Mouse (Mus musculus) thymus, postnatal 10 days (tissue): Measurements from ENCODE around the gene Evpl.

ENCODE experiments used
- DNase-seq, 2 experiments: peaks; one replicate each; pipeline ENCODE4 v3.0.0; 2021; ENCODE audit warnings: low spot score in 2 of 2

The Evpl gene

DNA sequence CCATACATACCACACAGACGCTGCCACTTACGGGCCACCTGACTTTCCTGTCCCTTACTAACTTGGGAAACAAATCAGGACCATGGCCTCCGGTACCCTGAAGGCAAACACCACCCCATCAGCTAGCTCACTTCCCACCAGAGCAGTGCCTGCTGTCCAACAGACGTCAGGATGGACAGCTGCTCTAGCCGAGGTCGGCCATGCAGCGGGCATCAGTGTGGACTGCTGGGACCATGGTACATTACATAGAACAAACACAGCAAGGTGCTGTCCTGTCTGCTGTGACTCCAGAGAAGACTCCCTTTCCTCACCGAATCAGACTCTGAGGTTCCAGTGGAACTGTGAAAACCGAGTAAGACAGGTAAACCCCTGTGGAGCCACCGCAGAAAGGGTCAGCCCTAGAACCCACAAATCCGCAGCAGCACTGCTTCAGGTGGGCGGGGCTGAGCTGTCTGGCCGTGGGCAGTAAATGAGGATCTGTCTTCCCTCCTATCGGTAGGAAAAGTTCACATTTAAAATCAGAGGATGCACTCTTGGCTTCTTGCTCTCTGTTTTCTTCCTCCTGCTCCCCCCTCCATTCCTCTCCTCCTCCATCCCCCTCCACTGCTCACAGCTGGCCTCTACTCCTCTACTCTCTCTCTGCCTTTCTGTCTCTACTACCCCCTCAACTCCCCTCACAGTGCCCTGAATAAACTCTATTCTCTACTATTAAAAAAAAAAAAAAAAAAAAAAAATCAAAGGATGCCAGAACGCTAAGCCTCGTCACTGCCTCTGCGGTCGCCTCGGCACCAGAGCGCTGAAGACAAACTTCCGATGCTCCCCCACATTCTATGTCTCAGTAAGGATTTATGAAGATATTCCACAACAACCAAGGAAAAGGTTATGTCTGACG, 17.5 kb upstream of the Evpl start:
- no peak for DNase-seq

DNA sequence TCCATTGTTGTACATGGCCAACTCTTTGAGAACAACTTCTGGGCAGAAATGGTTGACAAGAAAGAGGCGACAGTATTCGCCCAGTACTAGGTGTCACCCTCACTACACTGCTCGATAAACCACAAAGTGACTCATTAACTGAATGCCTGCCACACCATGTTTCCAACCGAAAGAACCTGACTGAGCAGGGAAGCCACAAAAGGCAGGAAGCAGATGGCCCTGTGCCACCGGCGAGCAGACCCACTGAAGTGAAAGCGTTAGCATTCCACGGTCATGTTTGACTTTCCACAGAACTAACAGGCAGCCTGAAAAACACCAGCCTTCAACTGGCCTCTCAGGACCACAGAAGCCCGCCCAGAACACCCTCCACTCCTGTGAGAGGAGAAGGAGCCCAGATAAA, 16.8 kb upstream of the Evpl start:
- DNase-seq: no peak

DNA sequence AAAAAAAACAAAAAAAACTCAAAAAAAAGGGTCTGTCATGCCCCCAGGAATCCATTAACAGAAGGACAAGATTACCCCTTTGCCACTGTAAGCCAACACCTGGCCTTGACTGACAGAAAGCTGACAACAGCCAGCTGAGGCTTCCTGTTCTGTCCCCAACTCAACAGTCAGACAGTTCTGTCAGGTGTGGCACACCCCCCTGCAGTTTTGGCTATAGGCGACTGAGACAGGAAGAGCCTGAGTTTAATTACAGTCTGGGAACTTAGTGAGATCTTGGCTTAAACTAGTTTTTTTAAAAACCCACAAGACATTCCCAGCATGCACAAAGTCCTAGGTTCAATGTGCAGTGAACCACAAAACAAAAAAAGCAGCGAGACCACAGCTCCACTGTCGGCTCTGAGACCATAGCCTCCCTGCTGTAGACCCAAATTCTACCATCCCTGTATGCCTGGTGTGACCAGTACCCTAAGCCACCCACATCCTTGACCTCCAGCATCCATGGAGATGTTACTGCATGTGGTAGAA, 15.3 kb upstream of the Evpl start:
- DNase-seq: peak; percentile 24 to 30

DNA sequence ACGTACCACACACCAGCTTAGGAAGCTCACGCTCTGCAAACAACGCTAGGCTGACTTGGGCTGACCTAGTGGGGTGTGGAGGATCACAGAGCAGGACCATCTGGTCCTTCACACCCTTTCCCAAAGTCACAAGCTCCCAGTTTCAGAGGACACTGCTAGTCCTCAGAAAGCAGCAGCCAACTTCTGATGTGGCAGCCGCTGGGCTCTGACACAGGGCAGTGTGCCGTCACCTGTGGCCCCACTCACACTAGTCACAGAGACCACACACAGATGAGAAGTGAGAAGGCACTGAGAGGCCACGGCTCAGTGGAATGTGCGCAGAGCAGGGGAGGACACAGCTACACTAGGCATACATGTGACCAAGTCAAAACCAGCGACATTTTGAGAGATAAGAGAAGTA, 13.0 kb upstream of the Evpl start:
- no peak for DNase-seq

DNA sequence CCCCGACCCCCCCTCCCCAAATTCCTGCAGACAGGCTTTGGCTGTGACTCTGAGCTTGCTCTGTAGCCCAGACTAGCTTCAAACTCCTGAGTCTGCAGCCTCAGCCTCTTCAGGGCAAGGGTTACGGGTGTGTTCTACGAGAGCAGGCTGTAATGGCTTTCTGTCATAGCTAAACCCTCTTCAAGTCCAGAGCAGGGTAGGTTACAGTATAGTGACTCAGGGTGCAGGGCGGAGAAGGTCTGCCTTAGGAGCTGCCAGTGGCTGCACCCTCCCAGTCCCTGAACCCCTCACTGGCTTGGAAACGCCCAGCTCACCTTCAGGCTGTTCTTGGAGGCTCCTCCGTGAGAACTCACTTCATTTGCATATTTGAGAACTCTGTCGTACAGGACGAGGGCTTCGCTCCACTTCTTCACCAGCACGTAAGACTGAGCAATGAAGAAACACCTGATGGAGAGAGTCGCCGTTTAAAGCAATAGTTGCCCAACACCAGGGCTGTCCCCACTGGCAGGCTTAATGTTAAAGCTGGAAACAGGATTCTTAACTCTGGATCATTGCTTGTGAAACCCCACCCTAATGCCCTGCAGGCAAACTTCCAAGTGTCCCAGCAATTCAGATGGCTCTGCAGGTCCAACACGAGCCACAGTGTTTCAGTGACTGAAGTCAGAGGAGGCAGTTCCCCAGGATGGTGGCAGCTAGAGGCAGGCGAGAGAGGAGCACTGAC, 9.8 kb upstream of the Evpl start:
- no peak for DNase-seq

DNA sequence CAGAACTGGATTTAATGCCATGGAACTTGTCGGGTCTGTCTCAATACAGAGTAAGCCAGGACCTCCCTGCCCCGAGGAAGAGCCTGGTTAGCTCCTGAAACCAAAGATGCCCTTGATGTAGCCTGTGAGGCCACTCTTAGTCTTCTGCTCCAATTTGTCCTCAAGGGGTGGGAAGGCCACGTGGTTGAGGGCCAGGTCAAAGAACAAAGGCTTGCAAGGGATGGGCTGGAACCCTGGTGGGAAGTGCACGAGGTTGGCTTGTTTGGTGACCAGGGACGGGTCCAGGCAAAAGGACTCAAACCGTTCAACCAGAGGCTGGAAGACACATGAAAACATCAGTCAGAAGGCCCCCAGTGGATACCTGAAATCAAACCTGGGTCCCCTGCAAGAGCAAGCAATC, 7.7 kb upstream of the Evpl start:
- DNase-seq: no peak

DNA sequence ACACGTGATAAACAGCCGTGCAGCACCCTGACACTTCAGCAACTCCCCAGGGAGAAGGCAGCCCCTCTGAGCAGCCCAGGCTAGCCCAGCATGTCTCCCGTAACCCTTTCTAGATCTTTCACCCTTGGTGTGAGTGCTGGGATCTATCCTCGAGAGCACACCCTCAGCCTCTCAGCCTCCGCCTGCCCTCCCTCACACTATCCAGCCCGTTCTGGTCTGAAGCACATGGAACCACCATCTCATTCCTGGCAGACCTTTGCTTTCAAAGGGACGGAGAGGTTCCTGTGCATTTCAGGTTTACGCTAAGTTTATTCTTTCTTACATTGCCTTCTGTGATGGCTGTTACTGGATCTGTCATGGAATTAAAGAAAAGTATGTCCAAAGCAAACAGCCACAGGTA, 6.7 kb upstream of the Evpl start:
- no peak for DNase-seq

DNA sequence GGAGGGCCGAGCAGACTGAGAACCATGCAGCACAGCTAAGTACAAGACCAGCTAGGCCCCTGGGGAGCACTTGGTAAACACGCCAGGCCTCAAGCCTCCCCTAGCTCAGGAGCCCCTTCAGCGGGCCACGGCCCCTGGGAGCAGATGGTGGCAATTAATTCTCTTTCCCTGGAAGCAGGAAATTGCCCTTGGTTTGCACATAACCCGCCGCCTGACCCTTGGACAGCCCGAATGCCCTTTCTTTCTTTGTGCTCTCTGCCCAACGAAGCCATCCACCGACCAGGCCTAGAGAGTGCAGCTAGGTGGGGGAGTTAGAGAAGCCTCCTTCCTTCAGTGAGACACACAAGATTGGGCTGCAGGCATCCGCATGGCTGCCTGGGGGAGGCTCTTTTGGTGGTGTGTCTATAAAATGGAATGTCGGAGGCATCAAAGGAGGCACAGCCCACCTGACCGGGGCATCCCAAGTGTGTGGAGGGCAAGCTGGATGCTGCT, 3.9 kb upstream of the Evpl start:
- no peak for DNase-seq

DNA sequence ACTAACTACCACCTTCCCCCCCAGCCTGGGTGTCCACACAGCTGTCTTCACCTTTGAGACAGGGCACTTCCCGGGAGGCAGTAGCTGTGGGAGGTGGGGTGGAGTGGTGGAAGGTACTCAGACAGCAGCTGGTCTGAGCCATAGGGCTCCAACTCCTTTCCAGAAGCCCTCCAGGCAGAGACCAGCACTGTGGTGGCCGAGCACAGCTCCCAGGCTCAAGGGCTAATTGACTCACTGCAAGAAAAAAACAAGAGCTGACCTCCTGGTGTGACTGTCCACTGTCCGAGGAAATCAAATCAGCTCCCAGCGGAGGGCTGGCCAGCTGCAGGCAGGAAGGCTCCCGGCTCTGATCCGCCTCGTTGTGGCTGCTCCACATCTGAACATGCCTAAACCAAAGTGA, 1.9 kb upstream of the Evpl start:
- DNase-seq: no peak

DNA sequence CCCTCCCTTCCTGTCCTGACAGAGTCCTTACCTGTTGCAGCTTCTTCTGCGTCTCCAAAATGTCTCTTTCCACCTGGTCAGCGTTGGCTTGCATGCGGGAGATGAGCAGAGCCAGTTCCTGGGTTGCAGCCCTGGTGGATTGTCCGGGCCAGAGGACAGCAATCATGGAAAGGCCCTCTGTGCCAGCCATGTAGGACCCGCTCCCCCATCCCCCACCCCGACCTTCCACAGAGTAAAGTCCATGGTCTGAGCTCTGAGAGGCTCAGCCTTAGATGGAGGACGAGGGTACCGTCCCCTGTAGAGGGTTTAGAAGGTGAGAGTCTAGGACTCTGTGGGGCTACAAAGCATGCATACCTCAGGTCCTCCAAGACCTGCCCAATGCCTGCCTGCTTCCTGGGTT, 3.0 kb downstream of the Evpl start:
- no peak for DNase-seq

DNA sequence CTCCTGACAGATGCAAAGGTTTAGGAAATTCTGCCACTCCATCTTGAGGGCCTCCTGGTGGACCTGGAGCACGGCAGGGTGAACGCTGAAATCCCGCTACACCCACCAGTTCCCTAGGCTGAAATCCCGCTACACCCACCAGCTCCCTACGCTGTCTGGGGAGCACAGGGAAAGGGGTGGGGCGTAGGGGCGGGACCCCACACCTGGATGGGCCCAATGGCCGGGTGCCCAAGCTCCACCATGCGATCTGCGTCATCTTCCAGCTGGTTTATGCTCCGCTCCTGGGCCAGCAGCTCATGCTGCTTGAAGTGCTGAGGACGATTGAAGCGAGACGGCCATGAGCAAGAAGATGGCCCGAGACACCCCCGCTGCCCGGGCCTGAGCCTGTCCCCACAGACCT, 5.5 kb downstream of the Evpl start:
- DNase-seq: no peak

DNA sequence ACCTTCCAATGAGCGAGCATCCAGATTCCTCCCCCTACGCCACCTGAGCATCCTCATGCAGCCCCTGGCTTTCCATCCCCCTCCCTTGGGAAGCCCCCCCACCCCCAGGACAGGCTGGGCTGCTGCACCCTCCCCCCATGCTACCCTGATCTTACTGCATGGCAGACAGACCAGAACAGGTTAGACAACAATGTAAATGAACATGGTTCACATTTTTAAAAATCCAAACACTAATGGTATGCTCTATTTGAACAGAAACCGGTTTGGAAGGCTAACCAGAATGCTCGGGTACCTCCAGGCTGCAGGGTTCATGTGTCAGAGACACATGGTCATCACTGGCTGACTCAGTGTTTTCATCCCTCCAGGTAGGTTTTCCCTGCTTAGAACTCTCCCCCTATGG, 9.2 kb downstream of the Evpl start:
- no peak for DNase-seq

DNA sequence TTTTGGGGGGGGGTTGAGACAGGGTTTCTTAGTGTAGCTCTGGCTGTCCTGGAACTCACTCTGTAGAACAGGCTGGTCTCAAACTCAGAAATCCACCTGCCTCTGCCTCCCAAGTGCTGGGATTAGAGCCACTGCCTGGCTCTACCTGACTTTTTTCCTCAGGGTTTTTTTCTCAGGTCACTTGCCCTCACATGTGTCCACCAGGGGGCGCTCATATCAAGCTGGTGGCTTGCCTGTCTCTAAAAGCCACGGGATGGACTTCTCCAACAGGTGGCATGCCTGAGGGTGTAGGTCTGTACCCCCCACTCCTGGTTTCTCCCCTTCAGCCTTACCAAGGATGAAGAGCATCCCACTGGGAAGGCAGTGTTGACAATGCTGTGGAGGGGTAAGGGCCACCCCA, 11.5 kb downstream of the Evpl start:
- peak; percentile 65 to 93 for DNase-seq

DNA sequence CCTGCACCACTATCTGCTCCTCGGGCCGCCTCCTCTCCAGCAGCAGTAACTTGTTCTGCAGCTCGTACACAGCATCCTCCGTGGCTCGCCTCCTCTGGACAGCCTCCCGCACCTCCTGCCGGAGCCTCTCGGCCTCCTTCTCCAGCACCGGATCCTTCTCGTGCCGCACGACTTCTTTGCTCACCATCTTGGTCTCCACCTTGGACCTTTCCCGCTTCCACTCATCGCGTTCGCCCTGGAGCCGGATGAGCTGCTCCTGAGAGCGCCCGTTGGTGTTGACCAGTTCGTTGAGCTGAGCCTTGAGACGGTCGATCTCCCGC, 15.2 kb downstream of the Evpl start:
- DNase-seq: no peak

DNA sequence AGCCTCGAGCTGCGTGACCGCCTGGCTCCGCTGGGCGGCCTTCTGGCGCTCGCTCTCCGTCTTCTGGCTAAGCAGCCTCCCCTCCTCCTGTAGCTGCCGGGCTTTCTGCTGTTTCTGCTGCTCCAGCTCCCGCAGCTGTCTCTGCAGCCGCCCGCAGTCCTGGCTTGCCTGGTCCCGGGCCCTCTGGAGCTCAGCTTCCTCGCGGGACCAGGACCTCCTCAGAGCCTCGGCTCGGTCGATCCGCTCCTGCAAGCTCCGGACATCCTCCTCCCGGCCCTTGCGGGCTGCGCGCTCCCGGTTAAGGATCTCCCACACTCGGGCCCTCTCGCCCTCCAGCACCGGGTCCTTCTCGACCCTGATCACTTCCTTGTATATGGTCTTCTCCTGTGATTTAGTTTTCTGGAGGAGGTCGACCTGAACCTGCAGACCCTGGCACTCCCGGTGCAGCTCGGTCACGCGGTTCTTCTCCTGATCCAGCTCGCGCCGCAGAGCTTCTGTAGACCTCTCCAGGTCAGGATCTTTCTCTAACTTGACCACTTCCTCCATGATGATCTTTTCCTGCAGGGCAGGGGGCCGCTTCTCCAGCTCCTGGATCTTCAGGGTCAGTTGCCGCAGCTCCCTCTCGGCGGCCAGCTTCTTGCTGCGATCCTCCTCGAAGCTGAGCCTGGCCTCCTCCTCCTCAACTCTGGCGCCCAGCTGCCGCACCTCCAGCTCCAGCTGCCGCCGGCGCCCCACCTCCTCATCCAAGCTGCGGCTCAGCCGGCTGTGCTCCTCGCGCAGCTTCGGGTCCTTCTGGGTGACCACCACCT, 15.7 kb downstream of the Evpl start:
- no peak for DNase-seq

DNA sequence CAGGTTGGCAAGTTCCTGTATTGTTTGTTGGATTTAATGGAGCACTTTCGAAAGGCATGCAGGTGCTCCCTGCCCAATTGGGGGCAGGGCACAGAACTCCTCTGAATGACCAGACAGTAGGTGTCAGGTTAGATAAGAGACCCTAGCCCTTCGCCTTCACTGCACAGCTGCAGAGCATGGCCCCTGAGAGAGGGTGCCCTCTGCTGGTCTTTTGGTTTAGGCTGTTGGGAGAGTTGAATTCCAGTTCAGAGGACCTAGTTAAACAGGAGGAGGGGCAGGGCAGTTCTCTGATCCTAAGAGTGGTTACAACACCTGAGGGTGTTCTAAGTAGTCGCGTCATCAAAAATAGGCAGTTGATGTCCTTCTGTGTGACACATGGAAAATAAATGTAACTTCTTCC, 18.0 kb downstream of the Evpl start:
- DNase-seq: peak; percentile 41 to 75

DNA sequence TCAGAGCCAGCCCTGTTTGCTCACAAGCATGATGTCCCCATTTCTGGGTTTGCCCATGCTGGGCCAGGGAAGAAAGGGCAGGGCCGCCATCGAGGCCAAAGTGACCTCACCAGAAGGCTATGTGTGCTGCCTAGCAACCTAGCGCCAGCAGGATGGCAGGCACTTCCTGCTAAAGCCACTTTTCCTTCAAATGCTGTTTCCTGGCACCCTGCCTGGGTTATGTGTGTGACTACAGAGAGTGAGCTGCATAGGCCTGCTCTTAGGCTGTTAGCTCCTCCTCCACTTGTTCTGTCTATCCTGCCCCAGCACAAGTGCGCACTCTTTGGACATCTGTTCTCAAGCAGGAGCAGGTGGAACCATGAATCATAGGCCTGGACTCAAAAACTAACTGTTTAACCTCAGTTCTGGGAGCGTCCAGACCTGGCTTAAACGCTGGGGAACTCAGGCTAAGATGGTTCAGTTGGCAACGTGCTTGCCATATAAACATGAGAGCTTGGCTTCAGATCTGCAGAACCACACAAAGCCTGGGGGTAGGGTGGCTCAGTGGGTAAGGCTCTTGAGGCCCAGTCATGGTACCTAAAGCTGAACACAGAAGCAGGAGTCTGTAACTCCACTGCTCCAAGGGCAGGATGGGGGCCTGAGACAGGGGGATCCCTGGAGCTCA, 19.0 kb downstream of the Evpl start:
- DNase-seq: no peak

DNA sequence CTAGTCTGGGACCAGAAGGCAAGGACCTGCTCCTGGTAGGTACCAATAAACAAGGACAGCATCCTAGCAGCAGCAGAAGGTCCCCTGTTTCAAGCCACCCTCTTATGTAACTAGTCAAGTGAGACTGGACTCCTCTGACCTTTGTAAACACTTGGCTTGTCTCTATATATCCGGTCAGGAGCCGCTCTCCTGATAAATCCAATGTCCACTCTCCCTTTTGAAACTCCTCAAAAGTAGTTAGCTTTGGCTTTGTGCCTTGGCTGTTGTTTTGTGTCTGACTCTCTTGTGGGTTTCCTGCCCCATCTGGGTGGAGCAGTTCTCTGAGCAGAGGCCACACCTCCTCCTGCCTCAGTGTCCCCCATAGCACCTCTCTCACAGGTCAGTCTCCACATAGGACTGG, 19.6 kb downstream of the Evpl start:
- no peak for DNase-seq

DNA sequence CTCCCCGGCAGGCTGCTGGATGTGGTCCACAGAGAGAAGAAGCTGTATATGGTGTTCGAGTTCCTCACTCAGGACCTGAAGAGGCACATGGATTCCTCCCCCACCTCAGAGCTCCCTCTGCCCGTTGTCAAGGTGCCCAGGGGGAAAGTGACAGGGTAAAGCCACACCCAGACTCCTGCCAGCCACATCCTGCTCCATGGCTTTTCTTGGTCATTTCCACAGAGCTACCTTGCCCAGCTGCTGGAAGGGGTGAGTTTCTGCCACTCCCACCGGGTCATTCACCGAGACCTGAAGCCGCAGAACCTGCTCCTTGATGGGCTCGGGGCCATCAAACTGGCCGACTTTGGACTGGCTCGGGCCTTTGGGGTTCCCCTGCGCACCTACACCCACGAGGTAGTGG, 21.3 kb downstream of the Evpl start:
- DNase-seq: no peak

DNA sequence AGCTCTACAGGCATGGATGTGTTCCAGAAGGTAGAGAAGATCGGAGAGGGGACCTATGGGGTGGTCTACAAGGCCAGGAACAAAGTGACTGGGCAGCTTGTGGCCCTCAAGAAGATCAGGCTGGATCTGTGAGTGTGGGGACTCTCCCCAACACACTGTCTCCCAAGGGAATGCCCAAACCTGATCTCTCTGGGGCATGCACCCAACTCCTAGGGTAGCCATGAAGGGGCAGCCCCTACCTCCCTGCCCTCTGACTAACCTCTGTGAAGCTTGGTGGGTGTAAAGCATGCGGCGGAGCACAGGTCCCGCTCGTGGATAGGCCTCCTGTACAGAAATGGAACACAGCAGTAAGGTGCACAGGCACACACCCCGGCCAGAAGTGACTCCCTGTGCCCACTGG, 21.9 kb downstream of the Evpl start:
- DNase-seq: no peak

DNA sequence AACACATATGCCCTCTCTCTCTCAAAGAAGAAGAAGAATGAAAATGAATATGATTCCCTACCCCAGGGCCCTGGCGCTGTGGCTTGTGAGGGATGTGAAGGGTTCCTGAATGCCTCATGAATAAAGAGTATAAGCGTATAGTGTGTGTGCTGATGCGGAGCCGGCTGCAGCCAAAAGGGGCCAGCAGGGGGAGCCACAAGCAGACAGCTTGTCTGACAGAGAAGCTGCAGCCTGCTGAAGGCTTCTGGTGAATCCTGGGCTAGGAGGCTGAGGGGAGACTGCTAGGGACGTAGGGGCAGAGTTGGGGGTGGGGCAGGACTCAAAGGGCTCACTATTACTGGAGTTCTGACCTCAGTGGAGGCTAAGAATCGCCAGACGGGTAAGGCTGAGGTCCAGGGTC, 22.7 kb downstream of the Evpl start:
- peak in 1 of 2 experiments; percentile 44 for DNase-seq
